Mouse (Mus musculus): ENCODE measurements around the gene Slc27a4.

Slc27a4 gene

GRCm38 (mm10) chr2:29856451-29857260 lies 54.2 kb downstream of the Slc27a4 start:
- no peak for DNase-seq (ENCODE audit: low read depth, low spot score)

DNA sequence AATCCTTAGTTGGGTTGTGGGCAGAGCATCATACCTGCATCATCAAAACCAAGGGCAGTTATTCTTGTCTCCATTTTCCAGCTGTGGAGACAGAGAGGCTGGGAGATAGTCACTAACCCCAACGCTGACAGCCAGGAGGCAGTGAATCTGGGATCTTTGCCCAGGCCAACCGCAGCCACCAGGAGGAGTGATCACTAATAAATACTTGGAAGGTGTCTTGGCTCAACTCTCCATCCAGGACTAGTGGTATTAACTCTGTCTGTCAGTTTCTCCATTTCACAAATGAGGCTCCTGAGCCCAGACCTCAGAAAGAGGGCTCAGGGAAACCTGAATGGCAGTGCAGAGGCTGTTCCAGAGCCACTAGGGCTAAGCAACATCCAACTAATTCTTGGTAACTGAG lies 54.9 kb downstream of the Slc27a4 start:
- no peak for DNase-seq (ENCODE audit: low read depth, low spot score)

- no peak for DNase-seq (ENCODE audit: low read depth, low spot score)
These were observed 55.5 kb downstream of the Slc27a4 start for GRCm38 (mm10) chr2:29857967-29858366.

DNA sequence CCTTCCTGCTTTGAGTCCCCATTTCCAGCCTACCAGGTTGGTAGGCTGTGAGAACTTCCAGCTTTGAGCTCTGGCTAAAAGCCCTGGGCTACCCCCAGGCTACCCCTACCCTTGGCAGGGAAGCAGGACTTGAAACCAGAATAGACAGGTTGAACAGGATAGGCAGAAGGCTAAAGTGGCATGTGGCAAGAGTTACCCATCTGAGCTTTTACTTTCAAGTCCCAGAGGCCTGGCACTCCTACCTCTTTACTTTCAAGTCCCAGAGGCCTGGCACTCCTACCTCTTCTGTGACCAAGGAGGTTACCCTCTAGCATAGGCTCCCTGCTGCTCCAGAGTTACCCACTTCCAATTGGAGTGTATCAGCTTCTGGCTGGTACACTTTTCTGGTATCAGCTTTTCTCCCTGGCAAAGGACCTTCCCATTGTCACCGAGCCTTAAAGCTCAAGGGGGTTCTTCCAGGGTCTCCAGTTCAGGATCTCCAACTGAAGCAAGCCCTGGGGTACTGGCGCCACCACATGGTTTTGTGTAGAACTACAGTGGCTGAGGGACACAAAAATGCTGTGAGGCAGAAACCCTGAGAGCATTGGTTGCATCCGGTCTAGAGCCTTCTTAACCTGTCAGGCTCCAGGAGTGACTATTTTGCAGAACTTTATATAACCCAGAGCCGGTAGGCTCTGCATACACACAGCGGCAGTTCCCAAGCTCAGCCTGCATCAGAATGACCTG lies 56.5 kb downstream of the Slc27a4 start:
- no peak for DNase-seq (ENCODE audit: low read depth, low spot score)

GRCm38 (mm10) chr2:29865125-29865524 lies 62.7 kb downstream of the Slc27a4 start:
- DNase-seq (ENCODE audit: low read depth, low spot score): no peak
